In the genomic region with DNA sequence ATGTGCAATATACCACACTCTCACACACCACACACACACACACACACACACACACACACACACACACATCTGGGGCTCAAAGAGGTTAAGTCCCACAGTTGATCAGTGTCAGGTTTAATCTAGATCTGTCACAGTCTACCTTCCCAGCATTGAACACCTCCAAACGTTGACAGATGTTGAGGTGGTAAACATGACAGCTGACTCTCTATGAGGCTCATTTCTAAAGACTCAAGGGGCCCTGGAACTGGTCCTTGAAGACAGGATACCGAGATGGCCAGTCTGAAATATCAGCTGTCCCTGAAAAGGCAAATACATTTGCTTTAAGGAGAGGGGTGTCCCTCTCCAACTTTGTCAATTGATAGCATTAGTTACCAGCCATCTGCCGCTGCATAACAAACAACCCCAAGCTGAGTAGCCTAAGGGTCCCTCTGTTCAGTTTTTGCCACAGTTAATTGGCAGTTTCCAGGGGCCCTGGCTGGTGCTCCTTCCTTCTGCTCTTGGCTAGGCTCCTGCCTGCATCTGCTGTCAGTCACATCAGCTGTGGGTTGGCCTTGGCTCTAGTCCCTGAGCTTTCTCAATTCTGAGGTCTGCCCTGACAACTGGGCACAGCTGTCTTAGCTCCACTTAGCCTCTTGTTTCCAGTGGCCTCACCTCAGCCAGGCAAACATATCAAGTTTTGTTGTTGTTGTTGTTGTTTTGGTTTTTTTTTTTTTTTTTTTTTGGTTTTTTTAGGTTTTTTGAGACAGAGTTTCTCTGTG, we compare ENCODE assay signal across 9 mouse cellular contexts.
DNase-seq lines count a peak whose midpoint lies in the region; ATAC-seq and TF ChIP-seq lines count a peak whose summit lies in the region.
"Had no signal": no experiment of that assay in that cellular context is flagged by ENCODE, and none has a peak within 500 bp of the region (broad histone marks: within the 10 kb centered on the region; RNA-seq: fewer than 3 reads in every experiment).

No protein-coding gene starts in this region.

- no peak overlapping the region for H3K4me2 ChIP-seq in midbrain, postnatal 0 days (ENCODE audit: low read depth, low read length, poor library complexity, severe bottlenecking)

- no peak overlapping the region for H3K4me3 ChIP-seq in lung, adult 2 months (replicated peaks; ENCODE audit: extremely low read depth, low read depth, low read length)
- no peak overlapping the region for H3K4me3 ChIP-seq in midbrain, postnatal 0 days (ENCODE audit: low read depth, low read length)

- H3K27ac ChIP-seq in midbrain, postnatal 0 days (ENCODE audit: low read depth, low read length) = no peak overlapping the region
- H3K27ac ChIP-seq: macrophage had no signal

- TF ChIP-seq CTCF in lung, adult 2 months (IDR thresholded peaks at IDR 0.05; ENCODE audit: insufficient read depth, low read length) = no peak
- no peak for TF ChIP-seq CTCF in midbrain, postnatal 0 days (IDR thresholded peaks at IDR 0.05)

- DNase-seq in cerebellum, postnatal 10 days = peak; percentile 71 to 81
- DNase-seq in cerebellum, adult 8-10 months = no peak
- DNase-seq in lung, adult 18-20 months = peak; percentile 56 to 75
- no peak for DNase-seq in lung, adult 2 months
- DNase-seq in heart, postnatal 36 days = peak; percentile 41 to 45
- peak; percentile 53 for DNase-seq in midbrain, postnatal 0 days (ENCODE audit: low spot score)
- no peak for DNase-seq in ovary, postnatal 10 days (ENCODE audit: low spot score)
- no peak for DNase-seq in urinary bladder, adult 18-20 months (ENCODE audit: low spot score in 2 of 2)

- no peaks in the 10 kb centered on the region for H3K36me3 ChIP-seq in midbrain, postnatal 0 days (ENCODE audit: insufficient read depth, low read length)

- WGBS in lung, adult 2 months = 53% methylated on average over 3 of the region's 3 CpGs
- WGBS in midbrain, postnatal 0 days = 41% methylated on average over 3 of the region's 3 CpGs

- H3K9me3 ChIP-seq in midbrain, postnatal 0 days (ENCODE audit: low read length) = no peaks in the 10 kb centered on the region

- no peaks in the 10 kb centered on the region for H3K27me3 ChIP-seq in midbrain, postnatal 0 days (ENCODE audit: insufficient read depth, low read length)

- H3K9ac ChIP-seq in midbrain, postnatal 0 days (replicated peaks; ENCODE audit: low read length, poor library complexity, severe bottlenecking) = no peak overlapping the region

- intact Hi-C loops in heart, postnatal 36 days (cut with DNase I) = no loop called here

- no peaks in the 10 kb centered on the region; the same call in 1 of the 2 replicates for H3K4me1 ChIP-seq in lung, adult 2 months (ENCODE audit: control insufficient read depth, insufficient read depth, low read length)
- H3K4me1 ChIP-seq in midbrain, postnatal 0 days (ENCODE audit: insufficient read depth, low read length) = peaks cover 6% of the 10 kb centered on the region; the same call in 1 of the 2 replicates

- TF ChIP-seq POLR2A in lung, adult 2 months (IDR thresholded peaks at IDR 0.05; ENCODE audit: borderline replicate concordance, extremely low read depth, low read depth, low read length) = no peak

- ATAC-seq in midbrain, postnatal 0 days (ENCODE audit: low FRiP score) = no peak

Comparison
In these comparisons a context has a peak if more than half of its experiments do, and no peak if none do; other contexts are left out.
1. DNase-seq: peak in cerebellum, postnatal 10 days (2 of 2), lung, adult 18-20 months (2 of 2), heart, postnatal 36 days (2 of 2) and midbrain, postnatal 0 days (single experiment); none in cerebellum, adult 8-10 months (single experiment), lung, adult 2 months (single experiment), ovary, postnatal 10 days (single experiment) and urinary bladder, adult 18-20 months (0 of 2).